Mouse (Mus musculus): Measurements from ENCODE around the gene Tcf3.

- TF ChIP-seq CTCF (IDR thresholded peaks at IDR 0.05) (no peak), POLR2A (IDR thresholded peaks at IDR 0.05; ENCODE audit: insufficient read depth, low read depth, low read length) (no peak), EP300 (IDR thresholded peaks at IDR 0.05; ENCODE audit: insufficient read depth, low read depth, low read length) (no peak)
These were observed 48.7 kb downstream of the Tcf3 start for GRCm38 (mm10) chr10:80384709-80385108.
